In the genomic region with DNA sequence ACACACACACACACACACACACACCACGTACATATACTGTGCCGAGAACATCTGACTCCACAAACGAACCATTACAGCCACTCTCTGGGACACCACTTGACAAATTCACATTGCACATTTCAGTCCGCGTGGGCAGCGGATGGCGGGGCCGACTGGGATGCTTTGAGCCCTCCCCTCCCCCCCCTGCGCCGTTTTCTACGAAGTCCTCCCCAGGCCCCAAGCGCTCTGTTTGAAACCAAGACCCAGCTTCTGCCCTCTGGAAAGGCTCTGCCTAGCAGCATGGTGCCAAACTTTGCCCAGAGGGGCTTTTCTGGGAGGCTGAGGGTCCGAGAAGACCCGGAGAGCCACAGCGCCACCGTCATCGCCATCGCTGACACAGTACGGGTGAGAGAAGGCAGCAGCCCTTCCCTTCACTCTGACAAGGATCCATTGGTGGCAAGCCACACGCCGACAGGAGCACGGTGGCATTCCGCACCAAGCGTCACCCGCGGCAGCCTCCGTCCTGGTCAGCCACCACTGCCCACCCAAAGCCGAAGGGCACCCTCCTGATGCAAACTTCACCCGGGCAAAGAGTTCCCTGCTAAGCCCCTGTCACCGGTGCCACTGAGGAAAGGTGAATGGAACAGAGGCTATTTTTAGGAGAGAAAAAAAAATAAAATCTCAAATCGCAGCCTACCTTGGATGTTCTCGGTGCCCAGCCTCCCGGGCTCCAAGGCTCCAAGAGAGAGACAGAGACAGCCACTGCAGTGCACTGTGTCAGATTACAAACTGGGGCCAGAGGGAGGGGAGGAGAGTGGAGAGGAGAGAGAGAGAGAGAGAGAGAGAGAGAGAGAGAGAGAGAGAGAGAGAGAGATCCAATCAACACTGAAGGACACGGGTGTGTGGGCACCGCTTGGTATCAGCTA, we compare ENCODE assay signal across 8 mouse cellular contexts. TPM values are rescaled to one million over a fixed set of nuclear protein-coding genes. Genes with fewer than 3 reads are reported as not detected.
DNase-seq lines count a peak whose midpoint lies in the region; ATAC-seq and TF ChIP-seq lines count a peak whose summit lies in the region.

No protein-coding gene starts in this region.

- H3K36me3 ChIP-seq in hindbrain, embryonic 11.5 days (ENCODE audit: control insufficient read depth, insufficient read depth, low read length), result no peaks in the 10 kb centered on the region
- H3K36me3 ChIP-seq in limb, embryonic 14.5 days (ENCODE audit: control insufficient read depth, insufficient read depth, low read length), result no peaks in the 10 kb centered on the region

- 0 out of 2 replicates have a peak, but pooled peaks cover 3% of the 10 kb centered on the region for H3K4me1 ChIP-seq in hindbrain, embryonic 11.5 days (replicated peaks; ENCODE audit: control insufficient read depth, insufficient read depth, low read length)
- no peaks in the 10 kb centered on the region; the same call in 1 of the 2 replicates for H3K4me1 ChIP-seq in limb, embryonic 14.5 days (ENCODE audit: control insufficient read depth, insufficient read depth, low read length)

- TF ChIP-seq POLR2A in limb, embryonic 14.5 days (IDR thresholded peaks at IDR 0.05; ENCODE audit: borderline replicate concordance, extremely low read depth, insufficient read depth, insufficient read length), result no peak

- peak overlapping the region; percentile 82 for H3K4me2 ChIP-seq in hindbrain, embryonic 11.5 days (replicated peaks; ENCODE audit: low read depth, low read length)
- peak overlapping the region; percentile 68 for H3K4me2 ChIP-seq in limb, embryonic 14.5 days (replicated peaks; ENCODE audit: low read depth, low read length, severe bottlenecking)

- no peak overlapping the region for H3K27ac ChIP-seq in hindbrain, embryonic 11.5 days (ENCODE audit: low read depth, low read length)
- no peak overlapping the region for H3K27ac ChIP-seq in limb, embryonic 14.5 days (replicated peaks; ENCODE audit: low read depth, low read length)

- H3K4me3 ChIP-seq in hindbrain, embryonic 11.5 days (ENCODE audit: low read depth, low read length), result peak overlapping the region; percentile 44
- H3K4me3 ChIP-seq in limb, embryonic 14.5 days (replicated peaks; ENCODE audit: low read length), result peak overlapping the region; percentile 36

- peak; percentile 9 to 16 for DNase-seq in cerebellum, postnatal 25 days
- no peak for DNase-seq in cerebellum, adult 8-10 months
- DNase-seq in Muller cell, postnatal 12 days (ENCODE audit: inconsistent ontology term), result peak; percentile 22
- peak; percentile 59 for DNase-seq in hindbrain, embryonic 11.5 days (ENCODE audit: low spot score)
- no peak for DNase-seq in limb, embryonic 14.5 days (ENCODE audit: low spot score)
- peak; percentile 67 to 70 for DNase-seq in right cerebral cortex, postnatal 36 days (ENCODE audit: low spot score in 2 of 2)
- DNase-seq in thymus, postnatal 25 days, result no peak
- DNase-seq in cerebellum, adult 9-11 months, result no peak

- H3K9ac ChIP-seq in hindbrain, embryonic 11.5 days (ENCODE audit: low read depth, low read length), result peak overlapping the region; percentile 59
- H3K9ac ChIP-seq in limb, embryonic 14.5 days (ENCODE audit: low read depth, low read length, severe bottlenecking), result 0 out of 2 replicates have a peak overlapping the region, but pooled peaks have one; percentile 16

- peak; percentile 69 for ATAC-seq in hindbrain, embryonic 11.5 days (ENCODE audit: low FRiP score)
- ATAC-seq in limb, embryonic 14.5 days (ENCODE audit: low FRiP score, low read depth), result no peak

- H3K27me3 ChIP-seq in hindbrain, embryonic 11.5 days (ENCODE audit: control insufficient read depth, insufficient read depth, low read length), result 0 out of 2 replicates have a peak, but pooled peaks cover 4% of the 10 kb centered on the region
- H3K27me3 ChIP-seq in limb, embryonic 14.5 days (ENCODE audit: control insufficient read depth, insufficient read depth, low read length), result 0 out of 2 replicates have a peak, but pooled peaks cover 5% of the 10 kb centered on the region

- WGBS in hindbrain, embryonic 11.5 days, result under 1% methylated on average over 31 of the region's 35 CpGs
- WGBS in limb, embryonic 14.5 days, result 1% methylated on average over 35 of the region's 35 CpGs

- H3K9me3 ChIP-seq in hindbrain, embryonic 11.5 days (ENCODE audit: control insufficient read depth, low read length), result no peaks in the 10 kb centered on the region
- no peaks in the 10 kb centered on the region for H3K9me3 ChIP-seq in limb, embryonic 14.5 days (ENCODE audit: control insufficient read depth, low read length)

RNA-seq across cellular contexts. Expression of gene Rimbp2, which starts 0.7 kb away (rescaled TPM):
- 1.2 and 1.4 TPM in 2 replicates for polyA plus RNA-seq in hindbrain, embryonic 11.5 days (2014; fragmentation: Nextera tagmentation; extraction: Ambion mirVana)
- 0.27 and 0.30 TPM in 2 replicates for polyA plus RNA-seq in limb, embryonic 14.5 days (2012; rRNA removed)
- polyA plus RNA-seq in limb, embryonic 14.5 days (2014; fragmentation: Nextera tagmentation; extraction: Ambion mirVana), result 0.03 and 0.11 TPM in 2 replicates

RNA-seq across cellular contexts. Expression of gene Stx2, which starts 55.8 kb away (rescaled TPM):
- polyA plus RNA-seq in hindbrain, embryonic 11.5 days (2014; fragmentation: Nextera tagmentation; extraction: Ambion mirVana), result 25.1 and 31.0 TPM in 2 replicates
- 46.2 and 46.8 TPM in 2 replicates for polyA plus RNA-seq in limb, embryonic 14.5 days (2012; rRNA removed)
- polyA plus RNA-seq in limb, embryonic 14.5 days (2014; fragmentation: Nextera tagmentation; extraction: Ambion mirVana), result 28.6 and 33.3 TPM in 2 replicates

Comparison
In these comparisons a context has a peak if more than half of its experiments do, and no peak if none do; other contexts are left out.
1. DNase-seq: peak in cerebellum, postnatal 25 days (2 of 2), Muller cell, postnatal 12 days (single experiment), hindbrain, embryonic 11.5 days (single experiment) and right cerebral cortex, postnatal 36 days (2 of 2); none in cerebellum, adult 8-10 months (single experiment), limb, embryonic 14.5 days (single experiment), thymus, postnatal 25 days (single experiment) and cerebellum, adult 9-11 months (single experiment).